Comparison of ENCODE assay signal across 26 mouse cellular contexts in the genomic region with DNA sequence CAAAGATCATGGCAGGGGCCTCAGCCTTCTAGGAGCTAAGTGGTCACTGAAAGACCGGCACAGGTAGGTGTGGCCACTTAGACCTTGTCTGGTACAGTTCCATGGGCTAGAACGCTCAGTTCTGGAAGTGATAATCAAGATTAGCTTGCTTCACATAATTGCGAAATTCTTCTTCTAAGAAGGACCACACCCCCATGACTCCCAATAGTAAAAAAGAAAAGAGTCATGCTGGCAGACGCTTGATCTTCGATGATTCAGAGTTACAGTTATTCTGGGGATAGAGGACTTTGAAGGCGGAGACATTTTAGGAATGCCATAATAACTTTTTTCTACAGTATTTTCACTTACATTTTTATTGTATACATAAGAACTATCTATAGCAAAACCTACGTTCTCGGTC.
A peak's percentile ranks its signal among the peaks of the same experiment; 100 is the strongest.
DNase-seq lines count a peak whose midpoint lies in the region; ATAC-seq lines count a peak whose summit lies in the region.
"Had no signal": no experiment of that assay in that cellular context is flagged by ENCODE, and none has a peak within 500 bp of the region (broad histone marks: within the 10 kb centered on the region; RNA-seq: fewer than 3 reads in every experiment).

No protein-coding gene starts in this region.

- no peak overlapping the region for H3K9ac ChIP-seq in forebrain, embryonic 13.5 days
- H3K9ac ChIP-seq: hindbrain, embryonic 13.5 days; liver, postnatal 0 days; neural tube, embryonic 15.5 days had no signal

- H3K27ac ChIP-seq in forebrain, embryonic 13.5 days: no peak overlapping the region
- H3K27ac ChIP-seq: embryonic facial prominence, embryonic 10.5 days; heart, adult 2 months; hindbrain, embryonic 13.5 days; left cerebral cortex, adult 2 months; limb, embryonic 10.5 days; neural tube, embryonic 15.5 days had no signal

- peaks cover 40% of the 10 kb centered on the region for H3K27me3 ChIP-seq in forebrain, embryonic 13.5 days

- no peak overlapping the region for H3K4me3 ChIP-seq in forebrain, embryonic 13.5 days
- H3K4me3 ChIP-seq: embryonic facial prominence, embryonic 10.5 days; heart, adult 2 months; hindbrain, embryonic 13.5 days; left cerebral cortex, adult 2 months; limb, embryonic 10.5 days; megakaryocyte, embryonic 14.5 days; myocyte; neural tube, embryonic 15.5 days had no signal

- peak; percentile 43 for DNase-seq in adrenal gland, adult 2 months
- DNase-seq in adrenal gland, adult 8-10 months: no peak
- peak; percentile 40 to 43 for DNase-seq in heart, adult 9 months (ENCODE audit: low spot score in 2 of 2)
- no peak for DNase-seq in heart, postnatal 25 days (ENCODE audit: low spot score)
- peak; percentile 12 for DNase-seq in urinary bladder, postnatal 25 days (ENCODE audit: low spot score)
- DNase-seq in urinary bladder, postnatal 4 days (ENCODE audit: low spot score in 2 of 2): no peak
- DNase-seq in telencephalon, adult 2 months (ENCODE audit: low read depth, low spot score): peak; percentile 65
- DNase-seq: cerebellum, adult 9-10 months; kidney, postnatal 36 days; layer of hippocampus, adult 9-11 months; liver, postnatal 0 days; midbrain, embryonic 14.5 days; right cerebral cortex, postnatal 25 days; thymus, postnatal 36 days had no signal

- H3K4me2 ChIP-seq in forebrain, embryonic 13.5 days: no peak overlapping the region
- H3K4me2 ChIP-seq: hindbrain, embryonic 13.5 days; neural tube, embryonic 15.5 days had no signal

- peaks cover 42% of the 10 kb centered on the region for H3K4me1 ChIP-seq in forebrain, embryonic 13.5 days

- no peaks in the 10 kb centered on the region for H3K9me3 ChIP-seq in forebrain, embryonic 13.5 days (replicated peaks)
- H3K9me3 ChIP-seq: embryonic facial prominence, embryonic 10.5 days; hindbrain, embryonic 13.5 days; limb, embryonic 10.5 days; neural tube, embryonic 15.5 days had no signal

- intact Hi-C loops in heart, postnatal 25 days (cut with DNase I): no loop called here

- H3K36me3 ChIP-seq in forebrain, embryonic 13.5 days (ENCODE audit: poor library complexity, severe bottlenecking): no peaks in the 10 kb centered on the region
- H3K36me3 ChIP-seq: embryonic facial prominence, embryonic 10.5 days; hindbrain, embryonic 13.5 days; limb, embryonic 10.5 days; neural tube, embryonic 15.5 days had no signal

- ATAC-seq in forebrain, embryonic 13.5 days: no peak
- ATAC-seq: CD4-positive, CD25-positive, alpha-beta regulatory T cell, adult 4 months; forebrain, embryonic 14.5 days; inflammation-experienced regulatory T-cells, adult 6 months; liver, postnatal 0 days had no signal

- WGBS in forebrain, embryonic 13.5 days: 86% methylated on average over 8 of the region's 8 CpGs

Comparison
In these comparisons a context has a peak if more than half of its experiments do, and no peak if none do; other contexts are left out.
1. DNase-seq: peak in adrenal gland, adult 2 months (single experiment), heart, adult 9 months (2 of 2), urinary bladder, postnatal 25 days (single experiment) and telencephalon, adult 2 months (single experiment); none in adrenal gland, adult 8-10 months (single experiment), heart, postnatal 25 days (single experiment) and urinary bladder, postnatal 4 days (0 of 2).